Mouse (Mus musculus) E14TG2a.4 (cell line): ENCODE data around the gene Barhl1.

Experiments used
- CTCF ChIP-seq: conservative IDR thresholded peaks from 2 replicates; pipeline ENCODE4 v1.5.1; 2014; ENCODE audit warnings: low read length
- POU5F1 ChIP-seq: IDR thresholded peaks from 2 replicates; pipeline ENCODE4 v1.6.1; 2014; ENCODE audit warnings: low read length, borderline replicate concordance

- TF ChIP-seq CTCF: no peak
- no peak for TF ChIP-seq POU5F1
Observed at GRCm38 (mm10) chr2:28961024-28961585, 44.6 kb upstream of the Barhl1 start.
